Comparison of ENCODE assay signal across 9 mouse cellular contexts in the genomic region with DNA sequence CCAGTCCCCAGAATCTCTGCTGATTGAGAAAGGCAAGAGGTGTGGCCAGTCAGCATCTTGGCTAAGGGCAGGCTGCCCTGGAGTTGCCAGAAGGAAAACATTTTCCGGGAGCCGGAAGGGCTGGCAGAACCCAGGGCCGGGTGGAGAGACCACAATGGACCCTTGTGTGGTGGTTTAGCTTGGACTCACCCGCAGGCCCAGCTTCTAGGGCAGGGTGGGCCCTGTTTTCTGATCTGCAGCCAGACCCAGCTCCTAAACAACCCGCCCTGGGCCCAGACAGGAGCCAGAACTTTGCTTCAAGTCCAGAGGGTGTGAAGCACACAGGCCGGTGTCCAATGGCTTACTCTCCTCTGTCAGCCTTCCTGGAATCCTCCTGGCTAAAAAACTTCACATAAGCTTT. TPM values are rescaled to one million over a fixed set of nuclear protein-coding genes. Genes with fewer than 3 reads are reported as not detected.
DNase-seq lines count a peak whose midpoint lies in the region; ATAC-seq lines count a peak whose summit lies in the region.
"Had no signal": no experiment of that assay in that cellular context is flagged by ENCODE, and none has a peak within 500 bp of the region (broad histone marks: within the 10 kb centered on the region; RNA-seq: fewer than 3 reads in every experiment).

No protein-coding gene starts in this region.

- peak; percentile 35 for DNase-seq in ovary, postnatal 36 days (ENCODE audit: low spot score)
- DNase-seq in ovary, postnatal 14 days (ENCODE audit: low spot score): no peak
- peak; percentile 32 to 46 for DNase-seq in frontal cortex, adult 2 months (ENCODE audit: extremely low spot score in 1 of 2, low spot score in 1 of 2)
- peak; percentile 53 to 66 for DNase-seq in layer of hippocampus, adult 8-10 months (ENCODE audit: low spot score in 2 of 2)
- peak; percentile 36 to 47 for DNase-seq in right cerebral cortex, postnatal 36 days (ENCODE audit: low spot score in 2 of 2)
- no peak for DNase-seq in urinary bladder, postnatal 14 days (ENCODE audit: low spot score)
- DNase-seq in midbrain, embryonic 14.5 days: no peak
- DNase-seq in hindbrain, embryonic 10.5 days (ENCODE audit: low spot score): no peak
- DNase-seq: lung, embryonic 14.5 days had no signal

- WGBS in midbrain, embryonic 14.5 days: 87% methylated on average over 6 of the region's 6 CpGs
- 84% methylated on average over 6 of the region's 6 CpGs for WGBS in hindbrain, embryonic 10.5 days

- no peak overlapping the region for H3K4me3 ChIP-seq in midbrain, embryonic 14.5 days (replicated peaks; ENCODE audit: low read depth, low read length)
- no peak overlapping the region for H3K4me3 ChIP-seq in hindbrain, embryonic 10.5 days

- H3K27me3 ChIP-seq in midbrain, embryonic 14.5 days (ENCODE audit: control insufficient read depth, insufficient read depth, low read length): no peaks in the 10 kb centered on the region
- H3K27me3 ChIP-seq in hindbrain, embryonic 10.5 days (ENCODE audit: insufficient read depth, poor library complexity, severe bottlenecking): 0 out of 2 replicates have a peak, but pooled peaks cover 7% of the 10 kb centered on the region

- H3K4me2 ChIP-seq in midbrain, embryonic 14.5 days (ENCODE audit: low read length): no peak overlapping the region

- H3K4me1 ChIP-seq in midbrain, embryonic 14.5 days (ENCODE audit: control insufficient read depth, insufficient read depth, low read length): no peaks in the 10 kb centered on the region
- peaks cover 20% of the 10 kb centered on the region for H3K4me1 ChIP-seq in hindbrain, embryonic 10.5 days (replicated peaks)

- ATAC-seq in midbrain, embryonic 14.5 days (ENCODE audit: low FRiP score, low TSS enrichment): no peak

- H3K9ac ChIP-seq in midbrain, embryonic 14.5 days (replicated peaks; ENCODE audit: low read length): no peak overlapping the region
- H3K9ac ChIP-seq: lung, embryonic 14.5 days had no signal

- H3K27ac ChIP-seq in midbrain, embryonic 14.5 days (replicated peaks; ENCODE audit: low read depth, low read length): no peak overlapping the region
- H3K27ac ChIP-seq in hindbrain, embryonic 10.5 days: no peak overlapping the region

- no peaks in the 10 kb centered on the region for H3K9me3 ChIP-seq in midbrain, embryonic 14.5 days (ENCODE audit: control insufficient read depth, low read length)
- H3K9me3 ChIP-seq in hindbrain, embryonic 10.5 days: no peaks in the 10 kb centered on the region

- no peaks in the 10 kb centered on the region for H3K36me3 ChIP-seq in midbrain, embryonic 14.5 days (ENCODE audit: control insufficient read depth, insufficient read depth, low read length)
- H3K36me3 ChIP-seq in hindbrain, embryonic 10.5 days: no peaks in the 10 kb centered on the region

RNA-seq across cellular contexts. Expression of a gene that starts 30.4 kb away (rescaled TPM):
- polyA plus RNA-seq in frontal cortex, adult 2 months (2012; rRNA removed): 27.0 and 29.7 TPM in 2 replicates
- 10 to 100 TPM; 40.1 to 46.5 (median 43.4) TPM for total RNA-seq in layer of hippocampus, adult 8-10 months (2022)
- polyA plus RNA-seq in midbrain, embryonic 14.5 days (2014; fragmentation: Nextera tagmentation; extraction: Ambion mirVana): 38.6 and 50.5 TPM in 2 replicates
- polyA plus RNA-seq in hindbrain, embryonic 10.5 days (2016; fragmentation: Nextera tagmentation; extraction: Ambion mirVana): 18.5 and 20.9 TPM in 2 replicates

RNA-seq across cellular contexts. Expression of a gene that starts 49.6 kb away (rescaled TPM):
- polyA plus RNA-seq in frontal cortex, adult 2 months (2012; rRNA removed): 0.57 and 0.58 TPM in 2 replicates
- 1 to 10 TPM in 2 of 4 experiments, under 1 TPM in 2; 0.60 to 4.5 (median 1.9) TPM for total RNA-seq in layer of hippocampus, adult 8-10 months (2022)
- polyA plus RNA-seq in midbrain, embryonic 14.5 days (2014; fragmentation: Nextera tagmentation; extraction: Ambion mirVana): 0.16 TPM in 1 of 2 replicates, not detected in the other
- polyA plus RNA-seq in hindbrain, embryonic 10.5 days (2016; fragmentation: Nextera tagmentation; extraction: Ambion mirVana): 0.86 and 0.89 TPM in 2 replicates

Comparison
In these comparisons a context has a peak if more than half of its experiments do, and no peak if none do; other contexts are left out.
1. DNase-seq: peak in ovary, postnatal 36 days (single experiment), frontal cortex, adult 2 months (2 of 2), layer of hippocampus, adult 8-10 months (2 of 2) and right cerebral cortex, postnatal 36 days (2 of 2); none in ovary, postnatal 14 days (single experiment), urinary bladder, postnatal 14 days (single experiment), midbrain, embryonic 14.5 days (single experiment) and hindbrain, embryonic 10.5 days (single experiment).